Mouse (Mus musculus) limb, embryonic 15.5 days (tissue): ENCODE data around the gene Baz2a. TPM values are rescaled to one million over a fixed set of nuclear protein-coding genes. Genes with fewer than 3 reads are reported as not detected.
"Not testable (repeated sequence)": the region's sequence is repeated elsewhere in the genome, so short reads cannot be mapped to it uniquely, and the experiment has no call there.

Experiments used
- ATAC-seq: fragments of 200-750 bp; cut with Nextera tagmentation; 2 replicates; pipeline ENCODE4 v1.8.0; 2017; ENCODE audit warnings: low read depth, moderate TSS enrichment; ENCODE audit not compliant: insufficient number of reproducible peaks, low FRiP score, low TSS enrichment
- H3K27ac ChIP-seq: fragments of 300-500 bp; sonication (generic); 2 replicates; pipeline ENCODE4 v1.5.1; 2015; ENCODE audit warnings: moderate library complexity, mild to moderate bottlenecking, inconsistent platforms
- H3K27me3 ChIP-seq: fragments of 300-500 bp; sonication (generic); 2 replicates; pipeline ENCODE4 v1.6.1; 2015; ENCODE audit warnings: inconsistent platforms
- H3K36me3 ChIP-seq: fragments of 300-500 bp; sonication (generic); 2 replicates; pipeline ENCODE4 v1.6.1; 2015; ENCODE audit warnings: inconsistent platforms
- H3K4me1 ChIP-seq: fragments of 300-500 bp; sonication (generic); 2 replicates; pipeline ENCODE4 v1.6.1; 2015; ENCODE audit warnings: inconsistent platforms
- H3K4me2 ChIP-seq: fragments of 300-500 bp; sonication (generic); 2 replicates; pipeline ENCODE4 v1.6.1; 2015; ENCODE audit warnings: mild to moderate bottlenecking, inconsistent platforms
- H3K4me3 ChIP-seq: fragments of 300-500 bp; sonication (generic); 2 replicates; pipeline ENCODE4 v1.5.1; 2015; ENCODE audit warnings: mild to moderate bottlenecking, inconsistent platforms
- H3K9ac ChIP-seq: fragments of 300-500 bp; sonication (generic); 2 replicates; pipeline ENCODE4 v1.6.1; 2015; ENCODE audit warnings: inconsistent platforms
- H3K9me3 ChIP-seq: fragments of 300-500 bp; sonication (generic); 2 replicates; pipeline ENCODE4 v1.6.1; 2016; ENCODE audit warnings: inconsistent platforms
- WGBS: fragments of 180-500 bp; shearing (Covaris S2); methylation state at CpG from one replicate; pipeline ENCODE4 v1.1.7; 2015; 5-methylcytosine and 5-hydroxymethylcytosine counted together
- polyA plus RNA-seq: library from polyadenylated mRNA; unstranded; fragments of >200 nt; fragmentation: Nextera tagmentation; extraction: Ambion mirVana; gene quantifications from 2 replicates; pipeline ENCODE4 v1.2.1, GENCODE M21; 2015

Gene Baz2a
- polyA plus RNA-seq, 1 experiment from 2014 or later = 10.4 TPM

GRCm38 (mm10) chr10:128058601-128059151, 32.7 kb upstream of the Baz2a start, which contains the start of gene Ptges3:
Ptges3 (plus strand) TSS chr10:128058954.
- peak within 1 kb of the TSS; percentile 65 for H3K4me2 ChIP-seq
- H3K27me3 ChIP-seq = no peaks in the 10 kb centered on the region
- peak within 1 kb of the TSS; percentile 99 for H3K27ac ChIP-seq
- H3K9me3 ChIP-seq = no peaks in the 10 kb centered on the region
- peak; percentile 92 for ATAC-seq
- H3K4me1 ChIP-seq = peaks cover 19% of the 10 kb centered on the region
- peaks cover 3% of the 10 kb centered on the region for H3K36me3 ChIP-seq
- WGBS = under 1% methylated on average over 70 of the region's 72 CpGs
- peak within 1 kb of the TSS; percentile 86 for H3K4me3 ChIP-seq
- peak within 1 kb of the TSS; percentile 87 for H3K9ac ChIP-seq

- peak overlapping the region; percentile 99 for H3K27ac ChIP-seq
- WGBS = under 1% methylated on average over 62 of the region's 62 CpGs
- peak; percentile 55 for ATAC-seq
Measured at GRCm38 (mm10) chr10:128059207-128059981, 32.0 kb upstream of the Baz2a start.

GRCm38 (mm10) chr10:128061109-128061508, 30.3 kb upstream of the Baz2a start:
- Histone ChIP-seq H3K27me3 (no peaks in the 10 kb centered on the region), H3K4me2 (peak overlapping the region; percentile 65), H3K9ac (no peak overlapping the region), H3K9me3 (no peaks in the 10 kb centered on the region), H3K4me1 (peaks cover 19% of the 10 kb centered on the region), H3K4me3 (peak overlapping the region; percentile 86), H3K27ac (no peak overlapping the region), H3K36me3 (peaks cover 11% of the 10 kb centered on the region)
- WGBS = 89% methylated on average over 5 of the region's 5 CpGs
- no peak for ATAC-seq

More at GRCm38 (mm10) chr10:128059207-128059981, 32.0 kb upstream of the Baz2a start:
- Histone ChIP-seq H3K36me3 (peaks cover 8% of the 10 kb centered on the region), H3K9me3 (no peaks in the 10 kb centered on the region), H3K9ac (peak overlapping the region; percentile 87), H3K27me3 (no peaks in the 10 kb centered on the region), H3K4me3 (peak overlapping the region; percentile 86), H3K4me2 (peak overlapping the region; percentile 65), H3K4me1 (peaks cover 19% of the 10 kb centered on the region)

- ATAC-seq = no peak
- H3K9ac ChIP-seq = no peak overlapping the region
- no peaks in the 10 kb centered on the region for H3K27me3 ChIP-seq
- peaks cover 19% of the 10 kb centered on the region for H3K4me1 ChIP-seq
- H3K9me3 ChIP-seq = no peaks in the 10 kb centered on the region
- no peak overlapping the region for H3K27ac ChIP-seq
- 94% methylated on average over 6 of the region's 6 CpGs for WGBS
- peaks cover 11% of the 10 kb centered on the region for H3K36me3 ChIP-seq
- no peak overlapping the region for H3K4me3 ChIP-seq
- no peak overlapping the region for H3K4me2 ChIP-seq
Measured at GRCm38 (mm10) chr10:128062221-128062989, 29.0 kb upstream of the Baz2a start.

- Histone ChIP-seq H3K27ac (no peak overlapping the region), H3K27me3 (no peaks in the 10 kb centered on the region), H3K4me2 (no peak overlapping the region), H3K4me1 (0 out of 2 replicates have a peak, but pooled peaks cover 2% of the 10 kb centered on the region), H3K9me3 (no peaks in the 10 kb centered on the region), H3K4me3 (no peak overlapping the region), H3K9ac (no peak overlapping the region), H3K36me3 (peaks cover 36% of the 10 kb centered on the region)
- 84% methylated on average over 5 of the region's 5 CpGs for WGBS
- no peak for ATAC-seq
Measured at GRCm38 (mm10) chr10:128066072-128066471, 25.3 kb upstream of the Baz2a start.

- Histone ChIP-seq H3K4me1 (no peaks in the 10 kb centered on the region), H3K27me3 (no peaks in the 10 kb centered on the region), H3K4me2 (no peak overlapping the region), H3K9me3 (no peaks in the 10 kb centered on the region), H3K27ac (no peak overlapping the region), H3K9ac (no peak overlapping the region), H3K36me3 (peaks cover 56% of the 10 kb centered on the region), H3K4me3 (no peak overlapping the region)
- 96% methylated on average over 4 of the region's 4 CpGs for WGBS
- no peak for ATAC-seq
Measured at GRCm38 (mm10) chr10:128069201-128069600, 22.2 kb upstream of the Baz2a start.

- not testable (repeated sequence) for H3K4me3 ChIP-seq, H3K9ac ChIP-seq
- 93% methylated on average over 2 of the region's 2 CpGs for WGBS
Measured at GRCm38 (mm10) chr10:128070432-128070831, 20.9 kb upstream of the Baz2a start.

GRCm38 (mm10) chr10:128078269-128078668, 13.1 kb upstream of the Baz2a start:
- not testable (repeated sequence) for ATAC-seq, H3K27me3 ChIP-seq, H3K4me2 ChIP-seq

More at GRCm38 (mm10) chr10:128070432-128070831, 20.9 kb upstream of the Baz2a start:
- H3K9me3 ChIP-seq, H3K4me1 ChIP-seq, H3K27me3 ChIP-seq, H3K27ac ChIP-seq, H3K4me2 ChIP-seq, ATAC-seq: not testable (repeated sequence)
- peaks cover 56% of the 10 kb centered on the region for H3K36me3 ChIP-seq

GRCm38 (mm10) chr10:128080496-128080895, 10.9 kb upstream of the Baz2a start:
- Histone ChIP-seq H3K4me3 (no peak overlapping the region), H3K27ac (no peak overlapping the region), H3K9me3 (no peaks in the 10 kb centered on the region), H3K4me1 (peaks cover 19% of the 10 kb centered on the region), H3K36me3 (peaks cover 22% of the 10 kb centered on the region), H3K27me3 (no peaks in the 10 kb centered on the region), H3K4me2 (no peak overlapping the region), H3K9ac (no peak overlapping the region)
- WGBS = 72% methylated on average over 1 of the region's 1 CpGs
- ATAC-seq = no peak

More at GRCm38 (mm10) chr10:128078269-128078668, 13.1 kb upstream of the Baz2a start:
- H3K27ac ChIP-seq, H3K9ac ChIP-seq, H3K4me3 ChIP-seq, H3K4me1 ChIP-seq, H3K9me3 ChIP-seq: not testable (repeated sequence)
- 84% methylated on average over 5 of the region's 5 CpGs for WGBS
- peaks cover 25% of the 10 kb centered on the region for H3K36me3 ChIP-seq

GRCm38 (mm10) chr10:128081807-128082476, 9.4 kb upstream of the Baz2a start:
- peaks cover 36% of the 10 kb centered on the region for H3K36me3 ChIP-seq
- H3K4me2 ChIP-seq = peak overlapping the region; percentile 63
- no peak for ATAC-seq
- H3K9ac ChIP-seq = no peak overlapping the region
- H3K27me3 ChIP-seq = no peaks in the 10 kb centered on the region
- 43% methylated on average over 6 of the region's 6 CpGs for WGBS
- H3K27ac ChIP-seq = no peak overlapping the region
- H3K4me1 ChIP-seq = peaks cover 19% of the 10 kb centered on the region
- H3K4me3 ChIP-seq = peak overlapping the region; percentile 94
- H3K9me3 ChIP-seq = no peaks in the 10 kb centered on the region

- WGBS = 11% methylated on average over 9 of the region's 9 CpGs
- Histone ChIP-seq H3K4me2 (peak overlapping the region; percentile 63), H3K27ac (peak overlapping the region; percentile 76), H3K9me3 (no peaks in the 10 kb centered on the region), H3K4me3 (peak overlapping the region; percentile 94), H3K4me1 (peaks cover 19% of the 10 kb centered on the region), H3K9ac (peak overlapping the region; percentile 64), H3K36me3 (peaks cover 36% of the 10 kb centered on the region), H3K27me3 (no peaks in the 10 kb centered on the region)
- no peak for ATAC-seq
Measured at GRCm38 (mm10) chr10:128082477-128082808, 8.9 kb upstream of the Baz2a start.
